Mouse (Mus musculus) testis, adult 2 months (tissue): ENCODE data around the gene Bpifb1.
A peak's percentile ranks its signal among the peaks of the same experiment; 100 is the strongest.

Experiments
- CTCF ChIP-seq: fragments of 200-500 bp; IDR thresholded peaks from 2 replicates; pipeline ENCODE4 v1.5.1; 2012; ENCODE audit warnings: low read depth, mild to moderate bottlenecking, inconsistent platforms, low read length, moderate library complexity; ENCODE audit not compliant: control insufficient read depth, insufficient read depth, insufficient replicate concordance
- POLR2A ChIP-seq: fragments of 200-500 bp; IDR thresholded peaks from 2 replicates; pipeline ENCODE4 v1.6.1; 2012; ENCODE audit warnings: low read depth, mild to moderate bottlenecking, inconsistent platforms, low read length, moderate library complexity; ENCODE audit not compliant: control insufficient read depth

DNA sequence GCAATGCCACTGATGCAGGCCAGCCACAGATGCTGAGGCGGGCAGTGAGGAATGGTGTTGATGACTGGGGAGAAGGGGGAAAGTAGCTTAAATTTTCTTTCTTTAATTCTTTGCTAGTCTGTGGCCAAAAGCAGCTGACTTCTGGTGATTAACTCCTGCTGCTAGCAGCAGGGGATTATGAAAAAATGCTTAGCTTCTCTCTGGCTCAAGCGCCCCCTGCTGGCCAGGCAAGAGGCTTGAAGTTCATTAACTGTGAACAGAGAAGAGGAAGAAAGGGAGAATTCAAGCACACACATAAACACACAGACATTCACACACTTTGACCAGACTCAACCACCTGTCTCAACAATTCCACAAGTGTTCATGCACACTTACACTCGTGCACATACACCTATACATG is 32.2 kb upstream of the Bpifb1 start:
- TF ChIP-seq CTCF = peak; percentile 51; the same call in 1 of the 2 replicates
- no peak for TF ChIP-seq POLR2A
